Mouse (Mus musculus) liver, postnatal 0 days (tissue): ENCODE results near the gene Hoxa6. TPM values are rescaled to one million over a fixed set of nuclear protein-coding genes. Genes with fewer than 3 reads are reported as not detected.

ENCODE experiments used
- ATAC-seq: fragments of 200-750 bp; cut with Nextera tagmentation; 2 replicates; pipeline ENCODE4 v1.8.0; 2017; ENCODE audit warnings: mild to moderate bottlenecking, moderate library complexity
- DNase-seq: peaks from one replicate; pipeline ENCODE4 v3.0.0-alpha.2; 2016
- H3K27ac ChIP-seq: fragments of 300-500 bp; sonication (generic); 2 replicates; pipeline ENCODE4 v1.5.1; 2014; ENCODE audit warnings: antibody characterized with exemption, moderate library complexity, mild to moderate bottlenecking, low read depth
- H3K27me3 ChIP-seq: fragments of 300-500 bp; sonication (generic); 2 replicates; pipeline ENCODE4 v1.6.1; 2014; ENCODE audit warnings: low read length, control low read depth, mixed read lengths; ENCODE audit not compliant: insufficient read depth
- H3K36me3 ChIP-seq: fragments of 300-500 bp; sonication (generic); replicated peaks from 2 replicates; pipeline ENCODE4 v1.6.1; 2014; ENCODE audit warnings: mild to moderate bottlenecking, control low read depth, low read length, moderate library complexity, mixed read lengths; ENCODE audit not compliant: insufficient read depth
- H3K4me1 ChIP-seq: fragments of 300-500 bp; sonication (generic); 2 replicates; pipeline ENCODE4 v1.6.1; 2014; ENCODE audit warnings: antibody characterized with exemption, mild to moderate bottlenecking, control low read depth; ENCODE audit not compliant: insufficient read depth
- H3K4me2 ChIP-seq: fragments of 300-500 bp; sonication (generic); 2 replicates; pipeline ENCODE4 v1.6.1; 2014; ENCODE audit warnings: low read depth, mild to moderate bottlenecking, low read length, moderate library complexity, mixed read lengths
- H3K4me3 ChIP-seq: fragments of 300-500 bp; sonication (generic); 2 replicates; pipeline ENCODE4 v1.5.1; 2014; ENCODE audit warnings: low read depth, low read length
- H3K9ac ChIP-seq: fragments of 300-500 bp; sonication (generic); replicated peaks from 2 replicates; pipeline ENCODE4 v1.6.1; 2014; ENCODE audit warnings: mild to moderate bottlenecking, moderate library complexity
- H3K9me3 ChIP-seq: fragments of 300-500 bp; sonication (generic); 2 replicates; pipeline ENCODE4 v1.6.1; 2016; ENCODE audit warnings: mild to moderate bottlenecking, control low read depth, low read length, mixed read lengths
- CTCF ChIP-seq: sonication (generic); IDR thresholded peaks from 2 replicates; pipeline ENCODE4 v1.5.1; 2016; ENCODE audit warnings: antibody characterized with exemption, low read depth
- EP300 ChIP-seq: IDR thresholded peaks from 2 replicates; pipeline ENCODE4 v1.6.1; 2016; ENCODE audit warnings: antibody characterized with exemption, low read depth, mild to moderate bottlenecking
- WGBS: fragments of 180-500 bp; shearing (Covaris S2); extraction: QIAGEN DNeasy Blood & Tissue Kit; methylation state at CpG from one replicate; pipeline ENCODE4 v1.1.7; 2014; ENCODE audit not compliant: insufficient replicate concordance; 5-methylcytosine and 5-hydroxymethylcytosine counted together
- polyA plus RNA-seq: library from polyadenylated mRNA; unstranded; fragments of >200 nt; fragmentation: Nextera tagmentation; extraction: Ambion mirVana; gene quantifications from 2 replicates; pipeline ENCODE4 v1.2.1, GENCODE M21; 2015

Gene Hoxa6
- polyA plus RNA-seq, 1 experiment from 2014 or later: not detected

DNA sequence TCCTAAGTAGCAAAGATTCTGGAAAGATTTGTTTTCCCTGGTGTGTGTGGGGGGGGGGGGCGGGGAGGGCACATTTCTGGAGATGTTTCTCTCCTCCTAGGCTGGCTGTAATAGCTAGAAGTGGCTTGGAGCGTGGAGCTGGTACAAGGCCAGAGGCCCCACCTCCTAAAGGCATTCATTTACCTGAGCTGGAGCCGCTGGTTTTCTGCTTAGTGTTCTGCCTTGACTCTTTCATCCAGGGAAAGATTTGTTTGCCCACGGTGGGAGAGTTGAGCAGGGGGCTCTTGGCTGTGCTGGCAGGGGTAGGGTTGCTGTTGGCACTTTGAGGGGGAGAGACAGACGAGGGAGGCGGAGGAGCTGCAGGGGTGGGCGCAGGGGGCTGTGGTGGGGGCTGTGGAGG, 36.6 kb downstream of the Hoxa6 start:
- ATAC-seq: no peak
- Histone ChIP-seq H3K4me1 (peaks cover 3% of the 10 kb centered on the region; the same call in 1 of the 2 replicates), H3K4me2 (peak overlapping the region; percentile 45; the same call in 1 of the 2 replicates), H3K9ac (no peak overlapping the region), H3K4me3 (no peak overlapping the region), H3K36me3 (no peaks in the 10 kb centered on the region), H3K27ac (0 out of 2 replicates have a peak overlapping the region, but pooled peaks have one; percentile 22), H3K9me3 (no peaks in the 10 kb centered on the region), H3K27me3 (peaks cover 90% of the 10 kb centered on the region)
- WGBS: 51% methylated on average over 7 of the region's 7 CpGs
- no peak for DNase-seq
- TF ChIP-seq EP300 (no peak), CTCF (no peak)

DNA sequence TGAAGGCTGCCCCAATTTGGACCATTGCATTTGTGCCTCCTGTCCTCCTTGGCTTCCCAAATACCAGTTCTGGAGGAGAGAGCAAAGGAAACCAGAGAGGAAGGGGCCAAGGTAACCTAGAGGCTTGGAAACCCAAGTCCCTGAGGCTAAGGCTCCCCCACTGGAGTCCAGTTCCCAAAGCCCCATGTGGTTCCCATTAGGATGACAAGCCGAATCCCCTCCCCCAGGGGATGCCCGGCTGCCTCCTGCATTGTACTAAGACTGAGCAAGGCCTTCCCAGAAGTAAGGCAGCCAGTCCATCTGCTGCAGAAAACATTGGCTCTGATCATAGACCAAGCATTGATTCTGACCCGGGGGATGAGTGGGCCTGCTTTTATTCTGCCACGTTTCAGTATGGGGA, 37.2 kb downstream of the Hoxa6 start:
- ATAC-seq: no peak
- WGBS: 41% methylated on average over 4 of the region's 4 CpGs
- Histone ChIP-seq H3K27ac (0 out of 2 replicates have a peak overlapping the region, but pooled peaks have one; percentile 37), H3K4me3 (no peak overlapping the region), H3K4me1 (peaks cover 3% of the 10 kb centered on the region; the same call in 1 of the 2 replicates), H3K4me2 (no peak overlapping the region), H3K27me3 (peaks cover 90% of the 10 kb centered on the region), H3K36me3 (no peaks in the 10 kb centered on the region), H3K9me3 (no peaks in the 10 kb centered on the region), H3K9ac (no peak overlapping the region)
- no peak for TF ChIP-seq EP300
- TF ChIP-seq CTCF: no peak
- no peak for DNase-seq

DNA sequence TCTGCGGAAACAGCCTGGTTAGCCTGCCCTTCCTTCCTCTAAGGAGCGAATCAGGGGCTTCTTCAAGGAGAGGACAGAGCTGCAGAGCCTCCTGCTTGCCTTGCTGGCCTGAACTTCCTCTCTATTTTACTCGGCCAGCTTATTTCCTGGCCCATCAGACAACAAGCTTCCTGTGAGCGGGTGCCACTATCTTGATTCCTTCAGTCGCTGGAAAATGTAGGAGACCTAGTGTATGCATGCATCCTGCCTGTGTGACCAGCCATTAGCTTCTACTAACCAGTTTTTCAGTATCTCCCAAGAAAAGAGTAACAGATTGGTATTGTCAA, 37.7 kb downstream of the Hoxa6 start:
- Histone ChIP-seq H3K4me3 (no peak overlapping the region), H3K9ac (no peak overlapping the region), H3K27ac (peak overlapping the region; percentile 67; the same call in 1 of the 2 replicates), H3K36me3 (no peaks in the 10 kb centered on the region), H3K9me3 (no peaks in the 10 kb centered on the region), H3K4me1 (peaks cover 3% of the 10 kb centered on the region; the same call in 1 of the 2 replicates), H3K4me2 (no peak overlapping the region), H3K27me3 (peaks cover 90% of the 10 kb centered on the region)
- ATAC-seq: no peak; the same call in 1 of the 2 replicates
- TF ChIP-seq EP300: no peak
- no peak for TF ChIP-seq CTCF
- WGBS: 4% methylated on average over 5 of the region's 5 CpGs
- peak; percentile 18 for DNase-seq

DNA sequence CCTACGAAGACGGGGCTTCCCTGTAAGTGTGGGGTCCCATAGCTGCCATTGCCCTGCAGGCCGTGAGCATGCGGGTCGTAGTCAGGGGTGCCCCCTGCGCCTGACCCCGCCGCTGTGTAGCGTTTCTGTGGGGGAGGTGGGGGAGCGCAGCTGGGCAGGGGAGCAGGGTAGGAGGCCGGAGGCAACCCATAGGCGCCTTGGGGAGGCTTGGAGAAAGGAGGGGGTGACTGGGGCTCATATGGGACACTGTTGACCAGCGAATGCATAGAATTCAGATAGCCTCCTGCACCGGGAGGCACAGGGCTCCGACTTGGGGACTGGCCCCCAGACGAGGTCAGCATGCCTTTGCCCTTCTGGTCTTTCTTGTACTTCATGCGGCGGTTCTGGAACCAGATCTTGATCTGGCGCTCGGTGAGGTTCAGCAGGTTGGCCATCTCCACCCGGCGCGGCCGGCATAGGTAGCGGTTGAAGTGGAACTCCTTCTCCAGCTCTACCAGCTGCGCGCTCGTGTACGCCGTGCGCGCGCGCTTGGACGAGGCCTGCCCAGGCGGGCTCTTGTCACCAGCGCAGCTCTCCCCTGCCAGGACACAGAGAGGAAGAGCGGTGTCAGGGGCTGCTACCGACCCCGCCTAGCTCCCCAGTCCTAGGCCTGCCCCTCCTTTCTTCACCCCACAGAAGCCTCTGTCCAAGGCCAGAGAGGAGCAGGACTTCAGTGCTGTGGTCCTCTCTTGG, 38.2 kb downstream of the Hoxa6 start:
- Histone ChIP-seq H3K27ac (peak overlapping the region; percentile 67), H3K36me3 (no peaks in the 10 kb centered on the region), H3K27me3 (peaks cover 92% of the 10 kb centered on the region), H3K9ac (0 out of 2 replicates have a peak overlapping the region, but pooled peaks have one; percentile 26), H3K4me3 (no peak overlapping the region), H3K4me1 (peaks cover 3% of the 10 kb centered on the region; the same call in 1 of the 2 replicates), H3K9me3 (no peaks in the 10 kb centered on the region), H3K4me2 (peak overlapping the region; percentile 38)
- DNase-seq: peak; percentile 23
- peak; percentile 68 for ATAC-seq
- TF ChIP-seq CTCF (no peak), EP300 (no peak)
- 20% methylated on average over 40 of the region's 40 CpGs for WGBS

DNA sequence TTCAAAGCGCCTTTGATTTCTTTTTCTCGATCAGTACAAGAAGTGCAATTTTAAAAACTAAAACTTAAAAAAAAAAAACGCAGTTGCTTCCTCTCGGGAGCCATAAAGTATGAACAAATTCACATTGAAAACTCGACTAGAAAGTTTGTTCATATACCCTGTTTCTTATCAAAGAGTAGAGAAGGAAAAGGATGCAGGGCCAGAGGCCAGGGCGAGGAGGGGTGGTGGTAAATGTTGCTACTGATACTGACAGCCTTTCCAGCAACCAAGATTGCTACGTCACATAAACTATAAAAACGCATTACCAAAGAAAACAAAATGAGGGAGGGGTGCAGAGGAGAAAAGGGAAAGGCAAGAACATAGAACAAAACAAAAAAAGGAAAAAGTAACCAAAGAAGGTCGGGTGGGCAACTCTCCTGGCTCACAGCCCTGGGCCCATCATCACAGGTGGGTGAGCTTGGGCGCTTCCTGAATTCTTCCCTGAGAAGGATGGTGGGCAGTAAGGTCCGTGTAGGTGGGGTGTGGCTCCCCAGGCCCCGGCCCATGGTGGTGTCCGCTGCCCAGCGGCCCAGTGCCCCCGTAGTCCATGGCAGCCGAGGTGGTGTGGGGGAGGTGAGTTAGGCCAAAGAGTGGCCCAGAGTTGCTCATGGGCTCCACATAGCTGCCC, 38.9 kb downstream of the Hoxa6 start:
- H3K9me3 ChIP-seq: no peaks in the 10 kb centered on the region
- 0 out of 2 replicates have a peak overlapping the region, but pooled peaks have one; percentile 26 for H3K9ac ChIP-seq
- DNase-seq (no peak), ATAC-seq (no peak)
- H3K36me3 ChIP-seq: no peaks in the 10 kb centered on the region
- H3K4me1 ChIP-seq: peaks cover 3% of the 10 kb centered on the region; the same call in 1 of the 2 replicates
- H3K27me3 ChIP-seq: peaks cover 92% of the 10 kb centered on the region
- H3K4me2 ChIP-seq: peak overlapping the region; percentile 38
- no peak for TF ChIP-seq CTCF
- TF ChIP-seq EP300: no peak
- no peak overlapping the region for H3K4me3 ChIP-seq
- peak overlapping the region; percentile 67 for H3K27ac ChIP-seq
- 46% methylated on average over 16 of the region's 16 CpGs for WGBS

DNA sequence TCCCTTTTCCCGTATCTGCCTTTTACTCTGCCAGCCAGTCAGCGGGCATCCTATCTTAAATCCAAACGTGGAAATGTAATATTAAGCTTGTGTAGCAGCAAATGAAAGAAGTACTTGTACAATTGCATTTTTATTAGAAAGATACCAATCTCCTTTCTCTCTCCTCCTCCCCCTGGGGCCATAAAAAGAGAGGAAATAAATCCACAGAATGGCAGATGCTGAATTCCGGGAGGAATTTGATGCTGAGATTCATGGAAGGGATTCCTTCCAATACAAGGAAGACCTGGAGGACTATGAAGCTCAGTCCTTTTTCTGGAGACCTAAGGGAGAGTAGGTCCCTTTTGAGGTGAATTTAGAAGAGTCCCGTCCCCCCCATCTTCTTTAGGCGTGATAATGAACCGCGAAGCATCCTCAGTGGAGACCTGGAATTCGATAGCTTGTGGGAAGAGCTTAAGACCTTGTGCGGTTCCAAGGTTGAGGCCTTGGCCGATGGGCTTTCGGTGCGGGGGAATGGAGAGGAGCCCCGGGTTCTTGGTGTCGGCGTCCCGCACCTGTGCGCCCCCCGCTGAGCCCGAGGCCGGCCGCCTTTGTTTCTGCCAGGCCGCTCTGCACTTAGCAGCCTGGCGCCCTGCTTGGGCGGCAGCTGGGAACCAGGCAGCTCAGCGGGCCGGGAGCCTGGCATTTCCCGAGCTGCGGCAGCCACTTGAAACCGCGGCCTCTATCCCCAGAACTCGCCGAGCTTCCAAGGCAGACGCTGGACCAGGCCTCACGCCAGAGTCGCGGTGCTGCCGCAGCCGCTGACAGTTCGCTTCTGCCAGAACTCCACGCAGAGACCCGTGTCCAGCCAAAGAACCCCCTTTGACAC, 40.1 kb downstream of the Hoxa6 start:
- peaks cover 3% of the 10 kb centered on the region; the same call in 1 of the 2 replicates for H3K4me1 ChIP-seq
- no peak overlapping the region for H3K27ac ChIP-seq
- peaks cover 95% of the 10 kb centered on the region for H3K27me3 ChIP-seq
- WGBS: 41% methylated on average over 42 of the region's 42 CpGs
- ATAC-seq (no peak), DNase-seq (no peak)
- H3K4me3 ChIP-seq: no peak overlapping the region
- H3K9me3 ChIP-seq: no peaks in the 10 kb centered on the region
- H3K4me2 ChIP-seq: peak overlapping the region; percentile 13
- no peaks in the 10 kb centered on the region for H3K36me3 ChIP-seq
- H3K9ac ChIP-seq: no peak overlapping the region
- no peak for TF ChIP-seq CTCF
- no peak for TF ChIP-seq EP300
